13 mouse cellular contexts compared by ENCODE assay signal in the genomic region with DNA sequence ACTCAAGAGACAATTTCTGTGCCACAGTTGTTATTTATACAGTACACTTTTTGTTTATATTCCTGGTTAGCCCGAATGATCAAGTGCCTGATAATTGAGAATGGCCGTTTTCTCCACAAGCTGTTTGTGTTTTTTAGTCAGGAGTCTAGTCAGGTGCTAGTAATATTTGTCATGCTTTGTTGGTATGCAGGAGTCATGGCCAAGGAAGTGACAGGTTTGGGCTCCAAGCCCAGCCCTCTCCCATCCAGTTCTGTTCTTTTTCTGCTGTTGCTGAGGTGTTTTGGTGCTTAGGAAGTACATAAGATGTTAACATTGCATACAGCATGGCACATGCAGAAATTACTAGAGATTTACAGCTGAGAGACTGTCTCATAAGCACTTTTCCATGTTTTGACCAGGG. TPM values are rescaled to one million over a fixed set of nuclear protein-coding genes. Genes with fewer than 3 reads are reported as not detected.
"Had no signal": no experiment of that assay in that cellular context is flagged by ENCODE, and none has a peak within 500 bp of the region (broad histone marks: within the 10 kb centered on the region; RNA-seq: fewer than 3 reads in every experiment).

No protein-coding gene starts in this region.

- H3K9ac ChIP-seq: limb, embryonic 13.5 days; liver, embryonic 14.5 days; midbrain, embryonic 12.5 days; neural tube, embryonic 12.5 days; stomach, embryonic 15.5 days had no signal

- H3K27me3 ChIP-seq: limb, embryonic 13.5 days; midbrain, embryonic 12.5 days; neural tube, embryonic 12.5 days; stomach, embryonic 15.5 days had no signal

- H3K9me3 ChIP-seq: limb, embryonic 13.5 days; midbrain, embryonic 12.5 days; neural tube, embryonic 12.5 days; stomach, embryonic 15.5 days had no signal

- H3K4me3 ChIP-seq: limb, embryonic 13.5 days; midbrain, embryonic 12.5 days; myocyte; neural tube, embryonic 12.5 days; stomach, embryonic 15.5 days had no signal

- H3K27ac ChIP-seq: limb, embryonic 13.5 days; liver, embryonic 14.5 days; midbrain, embryonic 12.5 days; neural tube, embryonic 12.5 days; stomach, embryonic 15.5 days had no signal

- H3K4me1 ChIP-seq: limb, embryonic 13.5 days; midbrain, embryonic 12.5 days; neural tube, embryonic 12.5 days; stomach, embryonic 15.5 days had no signal

- H3K36me3 ChIP-seq: neural tube, embryonic 12.5 days; stomach, embryonic 15.5 days had no signal

- DNase-seq: kidney, postnatal 36 days; layer of hippocampus, adult 9-11 months; layer of hippocampus, postnatal 36 days; lung, adult 18-20 months; right cerebral cortex, postnatal 14 days; thymus, adult 2 months; thymus, postnatal 25 days had no signal

- H3K4me2 ChIP-seq: limb, embryonic 13.5 days; midbrain, embryonic 12.5 days; neural tube, embryonic 12.5 days; stomach, embryonic 15.5 days had no signal

RNA-seq across cellular contexts. Expression of a gene that starts 41.4 kb away (rescaled TPM):
- polyA plus RNA-seq: myocyte had no signal
